Mouse (Mus musculus) brown adipose tissue, adult 24 weeks (tissue): ENCODE measurements around the gene Dhtkd1. TPM values are rescaled to one million over a fixed set of nuclear protein-coding genes. Genes with fewer than 3 reads are reported as not detected.

Experiments
- H3K27ac ChIP-seq: fragments of 200-500 bp; replicated peaks from 2 replicates; pipeline ENCODE4 v1.5.1; 2012; ENCODE audit warnings: low read depth, mild to moderate bottlenecking, low read length
- H3K4me1 ChIP-seq: fragments of 200-500 bp; 2 replicates; pipeline ENCODE4 v1.6.1; 2012; ENCODE audit warnings: low read length, mixed read lengths; ENCODE audit not compliant: control insufficient read depth, insufficient read depth, insufficient read length
- H3K4me3 ChIP-seq: fragments of 200-500 bp; 2 replicates; pipeline ENCODE4 v1.5.1; 2012; ENCODE audit warnings: low read depth, mild to moderate bottlenecking, low read length, moderate library complexity; ENCODE audit not compliant: insufficient read depth
- polyA plus RNA-seq: library from polyadenylated mRNA; stranded (reverse); fragments of >200 nt; gene quantifications from 2 replicates; pipeline ENCODE4 v1.2.4, GENCODE M21; 2012; ENCODE audit not compliant: missing spikeins, insufficient read depth, insufficient read length

The Dhtkd1 gene
- polyA plus RNA-seq, 1 experiment: 2.1 TPM

DNA sequence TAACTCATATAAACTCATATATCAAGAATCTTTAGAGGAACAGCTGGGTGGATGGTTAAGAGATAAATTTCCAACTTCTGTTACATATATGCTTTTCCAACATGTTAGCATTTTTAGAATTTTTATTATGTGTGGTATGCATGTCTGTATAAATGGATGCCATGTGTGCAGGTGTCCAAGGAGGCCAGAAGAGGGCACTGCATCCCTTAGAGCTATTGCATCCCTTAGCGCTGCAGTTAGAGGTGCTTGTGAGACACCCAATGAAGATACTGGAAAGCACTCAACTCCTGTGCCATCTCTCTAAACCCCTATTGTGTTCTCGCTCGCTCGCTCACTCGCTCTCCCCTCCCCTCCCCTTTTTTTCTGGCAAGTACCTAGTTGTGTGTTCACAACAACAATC is 42.4 kb downstream of the Dhtkd1 start:
- Histone ChIP-seq H3K4me1 (no peaks in the 10 kb centered on the region), H3K4me3 (no peak overlapping the region), H3K27ac (no peak overlapping the region)

DNA sequence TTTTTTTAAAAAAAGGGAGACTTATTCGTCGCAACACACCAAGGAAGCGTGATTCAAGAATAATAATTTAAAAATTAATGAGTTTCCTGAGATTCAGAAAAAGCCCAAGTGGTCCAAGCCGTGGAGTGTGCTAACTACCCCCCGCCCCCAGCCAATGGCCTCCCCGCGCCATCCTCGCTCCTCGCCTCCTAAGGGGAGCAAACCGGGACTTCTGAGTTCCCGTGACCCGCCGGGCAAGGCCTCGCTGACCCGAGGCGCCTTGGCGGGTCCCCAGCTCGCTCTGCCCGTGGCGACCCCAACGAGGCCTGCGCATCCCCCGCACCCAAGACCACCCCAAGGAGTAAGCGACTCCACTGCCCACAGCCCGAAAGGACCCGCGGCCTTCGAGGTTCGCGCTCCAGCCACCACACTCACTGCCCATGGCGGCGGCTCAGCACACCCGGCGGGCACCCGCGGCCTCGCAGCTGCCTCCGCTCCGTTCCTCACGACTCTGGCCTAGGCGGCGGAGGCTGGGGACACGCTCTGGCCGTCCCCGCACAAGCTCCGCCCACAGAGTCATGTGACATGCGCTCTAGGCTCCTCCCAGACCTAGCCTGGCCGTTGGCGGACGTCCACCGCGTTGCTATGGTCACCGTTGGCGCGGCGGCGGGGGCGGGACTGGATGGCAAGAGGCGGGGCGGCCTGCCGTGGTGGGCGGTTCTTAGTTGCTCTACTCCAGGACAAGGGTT is 47.6 kb downstream of the Dhtkd1 start, which contains the start of gene Sec61a2:
Sec61a2 (minus strand) TSS at position 590 of the 728 bp plus-strand sequence.
- H3K4me1 ChIP-seq: peaks cover 4% of the 10 kb centered on the region; the same call in 1 of the 2 replicates
- H3K27ac ChIP-seq: peak within 1 kb of the TSS; percentile 71
- H3K4me3 ChIP-seq: peak within 1 kb of the TSS; percentile 78

DNA sequence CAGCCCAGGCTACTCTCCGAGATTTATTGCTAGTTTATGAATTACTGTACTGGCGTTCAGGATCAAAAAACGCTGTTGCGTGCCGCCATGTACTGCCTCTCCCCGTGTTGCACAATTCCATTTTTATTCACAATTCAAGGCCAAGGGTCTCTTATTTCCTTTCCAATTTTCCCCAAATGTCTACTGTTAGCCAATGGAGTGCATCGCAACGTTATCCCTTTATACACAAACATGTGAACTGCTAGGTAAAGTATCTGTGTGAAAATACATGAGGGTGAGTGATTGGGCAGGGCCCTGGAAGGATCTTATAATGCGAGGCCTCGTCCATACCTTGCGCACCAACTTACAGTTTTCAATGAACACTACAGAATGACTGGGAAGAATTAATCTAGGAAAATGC is 48.3 kb downstream of the Dhtkd1 start:
- Histone ChIP-seq H3K4me3 (peak overlapping the region; percentile 78), H3K4me1 (peaks cover 4% of the 10 kb centered on the region; the same call in 1 of the 2 replicates), H3K27ac (no peak overlapping the region; the same call in 1 of the 2 replicates)

DNA sequence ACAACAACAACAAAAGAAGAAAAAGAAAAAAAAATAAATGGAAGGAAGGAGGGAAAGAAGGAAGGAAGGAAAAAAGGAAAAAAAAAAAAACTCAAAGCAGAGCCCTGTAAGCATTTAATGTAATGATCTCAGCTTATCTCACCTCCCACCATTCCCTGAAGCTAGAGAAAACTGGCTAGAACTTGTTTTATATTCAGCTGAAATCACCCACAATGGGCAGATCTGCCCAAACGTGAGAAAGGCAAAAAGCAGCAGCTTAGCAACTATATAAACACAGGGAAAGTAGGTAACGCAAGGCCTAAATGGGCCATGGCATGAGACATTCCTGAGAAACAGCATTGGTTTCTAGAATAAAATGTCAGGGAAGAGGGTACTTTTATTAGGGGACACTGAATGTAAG is 53.2 kb downstream of the Dhtkd1 start:
- H3K4me3 ChIP-seq: no peak overlapping the region
- no peak overlapping the region for H3K27ac ChIP-seq
- peaks cover 3% of the 10 kb centered on the region; the same call in 1 of the 2 replicates for H3K4me1 ChIP-seq

DNA sequence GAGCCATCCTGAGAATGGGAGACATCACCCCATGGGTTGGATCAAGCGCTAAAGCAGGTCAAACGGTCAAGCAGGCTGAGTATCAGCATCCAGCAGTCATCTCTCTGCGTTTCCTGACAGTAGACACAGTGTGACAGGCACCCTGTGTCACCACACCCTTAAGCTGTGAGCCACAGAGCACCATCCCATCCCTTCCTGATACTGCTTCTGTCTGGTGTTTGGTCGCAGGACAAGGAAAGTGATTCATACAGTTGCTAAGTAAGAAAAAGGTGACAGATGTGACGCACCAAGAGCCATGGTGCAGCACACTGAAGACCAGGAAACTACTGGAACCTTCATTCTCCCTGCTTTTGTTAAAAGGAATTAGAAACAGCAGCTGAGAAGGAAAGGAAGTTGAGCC is 53.7 kb downstream of the Dhtkd1 start:
- Histone ChIP-seq H3K27ac (no peak overlapping the region), H3K4me3 (no peak overlapping the region), H3K4me1 (no peaks in the 10 kb centered on the region)

DNA sequence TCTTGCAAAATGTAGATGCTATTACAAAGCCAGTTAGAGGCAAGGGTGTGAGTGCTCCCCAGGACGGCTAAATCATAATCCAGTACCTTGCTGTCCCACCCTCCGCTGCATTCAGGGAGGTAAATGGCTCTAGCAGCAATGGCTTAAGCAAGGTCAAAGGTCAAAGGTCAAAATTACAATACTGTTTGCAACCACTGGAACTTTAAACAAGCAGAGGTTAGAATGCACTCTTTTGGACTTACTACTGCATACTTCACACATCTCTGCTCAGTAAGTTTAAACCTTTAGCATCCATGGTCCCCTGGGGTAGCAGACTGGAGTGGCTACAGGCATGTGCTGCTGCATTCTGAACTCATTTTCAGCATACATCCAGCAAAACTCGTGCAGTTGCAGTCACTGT is 65.1 kb downstream of the Dhtkd1 start:
- Histone ChIP-seq H3K4me1 (no peaks in the 10 kb centered on the region), H3K27ac (no peak overlapping the region)

DNA sequence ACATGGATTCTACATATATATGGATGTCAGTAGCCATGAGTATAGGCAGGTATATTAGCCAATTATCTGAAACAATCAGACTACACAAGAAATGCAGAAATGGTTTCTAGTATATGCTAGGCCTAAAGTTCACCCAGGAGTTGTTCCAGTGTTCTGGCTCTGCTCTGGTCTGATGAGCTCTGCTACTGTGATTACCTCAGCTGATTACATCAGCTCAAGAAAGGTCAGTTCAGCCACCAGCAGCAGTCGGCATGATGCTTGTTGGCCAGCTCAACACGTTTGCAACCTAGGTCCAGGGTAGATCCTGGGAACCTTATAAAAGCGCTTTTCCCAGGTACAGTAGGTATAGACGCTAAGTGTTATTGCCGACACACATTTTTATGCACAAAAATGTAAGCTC is 72.8 kb downstream of the Dhtkd1 start:
- no peak overlapping the region for H3K27ac ChIP-seq
- no peaks in the 10 kb centered on the region for H3K4me1 ChIP-seq
- no peak overlapping the region for H3K4me3 ChIP-seq

More for the DNA sequence above, 65.1 kb downstream of the Dhtkd1 start:
- H3K4me3 ChIP-seq: no peak overlapping the region

DNA sequence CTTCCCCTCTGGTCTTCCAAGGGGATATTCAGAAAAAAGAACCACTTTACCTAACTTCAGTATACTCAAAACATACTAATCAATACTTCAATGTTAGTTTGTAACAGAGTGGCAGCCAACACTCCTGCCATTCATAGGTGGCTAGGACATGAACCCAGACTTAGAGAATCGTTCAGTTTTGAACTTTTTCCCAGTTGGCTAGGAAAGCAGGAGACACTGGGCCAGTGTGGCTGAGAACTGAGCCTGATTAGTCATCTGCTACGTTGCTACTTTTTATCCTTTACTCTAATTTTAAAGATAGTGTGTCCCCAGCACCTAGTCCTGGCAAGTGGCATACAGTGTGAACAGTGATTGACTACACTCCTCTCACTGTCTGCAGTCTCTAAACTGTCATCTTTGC is 74.9 kb downstream of the Dhtkd1 start:
- Histone ChIP-seq H3K27ac (peak overlapping the region; percentile 82), H3K4me1 (no peaks in the 10 kb centered on the region), H3K4me3 (no peak overlapping the region)

DNA sequence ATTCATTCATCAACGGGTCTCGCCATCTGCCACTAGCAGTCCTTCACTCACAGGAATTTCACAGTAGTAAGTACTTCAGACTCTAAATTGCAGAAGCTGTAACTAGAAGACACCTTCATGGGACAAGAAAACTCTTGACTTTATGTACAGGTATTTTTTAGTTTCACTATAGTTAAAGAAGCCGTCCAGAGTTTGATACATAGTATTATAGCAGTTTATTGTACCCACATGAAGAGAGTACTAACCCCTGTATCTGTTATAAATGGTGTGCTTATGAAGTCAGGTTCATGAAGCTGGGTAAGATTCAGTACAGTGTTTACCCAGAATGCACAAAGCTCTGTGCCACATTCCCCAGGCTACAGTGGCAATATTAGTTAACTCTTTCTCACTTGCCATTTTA is 79.8 kb downstream of the Dhtkd1 start, which contains the start of gene Gm13199:
Gm13199 (minus strand) TSS at position 101 of the 400 bp plus-strand sequence.
- Histone ChIP-seq H3K4me1 (no peaks in the 10 kb centered on the region), H3K4me3 (no peak within 1 kb of the TSS)

DNA sequence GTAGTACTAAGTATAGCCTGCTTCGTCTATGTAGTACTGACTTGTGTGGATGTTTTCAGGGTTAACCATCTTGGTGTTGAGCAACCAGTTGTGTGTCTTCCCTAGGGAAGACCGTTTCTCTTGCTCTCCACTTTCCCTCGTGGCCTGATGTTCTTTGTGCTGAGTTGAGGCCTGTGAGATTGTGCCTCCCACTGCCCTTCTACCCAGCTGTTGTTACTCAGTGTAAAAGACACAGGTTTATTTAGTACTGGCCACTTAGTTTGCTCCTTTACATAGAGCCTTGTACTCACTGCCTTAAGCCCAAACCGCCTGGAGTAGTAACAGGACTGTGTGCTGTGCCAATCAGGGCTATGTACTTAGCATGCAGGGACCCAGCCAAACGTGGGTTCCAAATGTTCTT is 90.7 kb downstream of the Dhtkd1 start:
- H3K27ac ChIP-seq: peak overlapping the region; percentile 71
- no peaks in the 10 kb centered on the region for H3K4me1 ChIP-seq
- H3K4me3 ChIP-seq: no peak overlapping the region

More for the DNA sequence above, 79.8 kb downstream of the Dhtkd1 start, which contains the start of gene Gm13199:
- no peak within 1 kb of the TSS for H3K27ac ChIP-seq

DNA sequence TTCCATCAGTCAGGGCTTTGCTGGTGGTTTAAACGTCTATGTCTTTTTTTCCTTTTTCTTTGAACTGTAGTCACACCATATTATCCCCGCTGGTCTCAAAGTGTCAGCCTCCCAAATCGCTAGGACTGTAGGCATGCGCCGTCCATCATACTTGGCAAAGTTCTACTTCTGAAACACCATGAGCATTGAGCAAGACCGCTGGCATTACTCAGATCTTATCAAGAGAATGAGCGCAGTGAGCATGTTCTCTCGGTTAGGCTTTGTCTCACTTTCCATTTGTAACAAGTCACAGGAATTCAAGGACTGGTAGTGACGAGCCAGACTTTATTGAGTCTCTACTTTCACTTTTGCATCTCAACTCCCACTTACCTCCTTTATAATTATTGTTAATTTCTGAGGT is 91.5 kb downstream of the Dhtkd1 start:
- no peak overlapping the region for H3K4me3 ChIP-seq
- peak overlapping the region; percentile 55; the same call in 1 of the 2 replicates for H3K27ac ChIP-seq
- H3K4me1 ChIP-seq: no peaks in the 10 kb centered on the region

Other genes starting within 250 kb of the Dhtkd1 start
- gene Camk1d, start 228.3 kb downstream of the Dhtkd1 start, polyA plus RNA-seq: 1.6 and 1.9 TPM in 2 replicates
- 72.0 and 99.9 TPM in 2 replicates for gene Nudt5, start 97.8 kb downstream of the Dhtkd1 start, polyA plus RNA-seq
- 101 and 126 TPM in 2 replicates for gene Cdc123, start 97.6 kb downstream of the Dhtkd1 start, polyA plus RNA-seq
- not detected in 2 replicates for gene Gm13199, start 79.9 kb downstream of the Dhtkd1 start, polyA plus RNA-seq
- 11.4 and 17.1 TPM in 2 replicates for gene Sec61a2, start 47.4 kb downstream of the Dhtkd1 start, polyA plus RNA-seq
- 12.4 and 14.4 TPM in 2 replicates for gene Upf2, start 8.7 kb upstream of the Dhtkd1 start, polyA plus RNA-seq
- 2.3 and 3.3 TPM in 2 replicates for gene Proser2, start 187.4 kb upstream of the Dhtkd1 start, polyA plus RNA-seq